Mouse (Mus musculus): ENCODE measurements around the gene Eif4e1b. TPM values are rescaled to one million over a fixed set of nuclear protein-coding genes. Genes with fewer than 3 reads are reported as not detected.

Eif4e1b gene
- polyA plus RNA-seq, 1 experiment from 2014 or later = not detected

DNA sequence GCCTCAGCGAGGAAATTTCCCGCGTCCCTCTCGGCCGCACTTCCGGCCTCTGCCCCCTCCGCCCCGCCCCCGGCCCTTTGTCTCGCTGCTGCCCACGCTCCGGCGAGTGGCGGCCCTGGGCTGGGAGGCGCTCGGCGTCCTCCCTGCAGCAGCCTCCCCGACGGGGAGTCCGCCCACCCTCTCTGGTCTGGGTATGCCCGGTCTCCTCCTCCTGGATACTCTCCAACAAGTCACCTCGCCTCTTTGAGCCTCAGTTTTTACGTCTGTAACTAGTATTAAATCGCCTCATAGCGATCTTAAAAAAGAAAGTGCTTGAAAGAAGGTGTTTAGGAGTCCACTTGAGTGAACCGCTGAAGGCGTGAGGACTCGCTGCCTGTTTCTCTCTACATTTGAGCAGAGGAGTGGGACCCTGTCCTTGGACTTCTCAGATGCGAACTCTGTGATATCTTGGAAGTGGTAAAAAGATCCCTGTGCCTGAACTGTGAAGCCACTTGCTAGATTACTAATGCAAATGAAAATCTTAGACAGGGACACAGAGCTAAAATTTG lies 33.9 kb upstream of the Eif4e1b start, which contains the start of gene Gprin1:
Gene Gprin1 (minus strand): TSS at position 11 of the 548 bp plus-strand sequence.
- WGBS = 2% methylated on average over 29 of the region's 29 CpGs
- peaks cover 5% of the 10 kb centered on the region for H3K4me1 ChIP-seq (ENCODE audit: insufficient read depth, low read length)
- no peak within 1 kb of the TSS for H3K9ac ChIP-seq (replicated peaks; ENCODE audit: low read length)
- H3K9me3 ChIP-seq (ENCODE audit: low read length) = no peaks in the 10 kb centered on the region
- H3K4me3 ChIP-seq (ENCODE audit: low read length) = peak within 1 kb of the TSS; percentile 57
- ATAC-seq (ENCODE audit: low FRiP score, low TSS enrichment) = 0 out of 2 replicates have a peak, but pooled peaks have one; percentile 29
- H3K27ac ChIP-seq (ENCODE audit: low read length) = no peak within 1 kb of the TSS
- peaks cover 42% of the 10 kb centered on the region for H3K27me3 ChIP-seq (ENCODE audit: insufficient read depth, low read length)
- peak within 1 kb of the TSS; percentile 95 for H3K4me2 ChIP-seq (replicated peaks; ENCODE audit: low read depth, low read length)
- no peaks in the 10 kb centered on the region for H3K36me3 ChIP-seq (ENCODE audit: insufficient read depth, low read length)

DNA sequence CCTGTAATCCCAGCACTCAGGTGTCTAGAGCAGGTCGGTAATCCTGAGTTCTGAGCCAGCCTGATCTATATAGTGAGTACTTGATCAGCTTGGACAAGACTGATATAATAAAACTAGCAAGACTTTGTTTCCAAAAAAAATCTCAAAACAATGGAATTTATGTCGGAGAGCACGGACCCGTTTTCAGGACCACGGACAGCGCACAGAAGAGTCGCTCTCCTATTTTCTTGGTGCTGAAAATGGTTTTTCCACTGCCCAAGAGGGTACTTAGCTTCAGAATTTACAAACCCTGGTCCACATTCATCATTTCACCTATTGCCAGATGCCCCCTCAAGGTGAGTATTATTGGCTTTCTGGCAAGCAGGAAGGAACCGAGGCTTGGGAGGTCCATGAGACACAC lies 33.1 kb upstream of the Eif4e1b start:
- H3K9ac ChIP-seq (replicated peaks; ENCODE audit: low read length) = no peak overlapping the region
- no peak overlapping the region for H3K4me2 ChIP-seq (replicated peaks; ENCODE audit: low read depth, low read length)
- H3K4me3 ChIP-seq (ENCODE audit: low read length) = no peak overlapping the region
- H3K27me3 ChIP-seq (ENCODE audit: insufficient read depth, low read length) = peaks cover 48% of the 10 kb centered on the region
- WGBS = 3% methylated on average over 8 of the region's 8 CpGs
- peaks cover 5% of the 10 kb centered on the region for H3K4me1 ChIP-seq (ENCODE audit: insufficient read depth, low read length)
- H3K9me3 ChIP-seq (ENCODE audit: low read length) = no peaks in the 10 kb centered on the region
- no peak overlapping the region for H3K27ac ChIP-seq (ENCODE audit: low read length)
- ATAC-seq (ENCODE audit: low FRiP score, low TSS enrichment) = no peak
- no peaks in the 10 kb centered on the region for H3K36me3 ChIP-seq (ENCODE audit: insufficient read depth, low read length)

DNA sequence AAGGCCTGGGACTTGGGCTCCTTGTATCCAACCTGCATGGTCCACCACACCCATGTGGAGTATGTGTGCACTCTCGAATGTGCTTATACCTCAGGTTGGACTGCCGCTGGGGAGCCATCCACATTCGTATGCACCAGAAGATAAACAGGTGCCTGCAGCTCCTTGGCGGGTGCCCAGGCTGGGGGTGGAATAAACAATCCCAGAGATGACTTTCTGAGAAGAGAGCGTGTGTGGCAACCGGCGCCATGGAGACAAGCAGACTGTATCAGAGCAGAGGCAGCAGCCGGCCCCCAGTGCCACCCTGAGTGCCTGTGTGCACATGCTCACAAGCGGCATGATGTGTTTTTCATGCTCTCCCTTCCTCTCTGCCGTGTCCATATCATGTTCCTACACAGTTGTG lies 31.1 kb upstream of the Eif4e1b start:
- H3K36me3 ChIP-seq (ENCODE audit: insufficient read depth, low read length) = no peaks in the 10 kb centered on the region
- H3K27me3 ChIP-seq (ENCODE audit: insufficient read depth, low read length) = peaks cover 47% of the 10 kb centered on the region
- no peak overlapping the region for H3K9ac ChIP-seq (replicated peaks; ENCODE audit: low read length)
- no peaks in the 10 kb centered on the region for H3K9me3 ChIP-seq (ENCODE audit: low read length)
- WGBS = 77% methylated on average over 10 of the region's 10 CpGs
- peaks cover 6% of the 10 kb centered on the region for H3K4me1 ChIP-seq (ENCODE audit: insufficient read depth, low read length)
- ATAC-seq (ENCODE audit: low FRiP score, low TSS enrichment) = no peak
- no peak overlapping the region for H3K27ac ChIP-seq (ENCODE audit: low read length)
- H3K4me2 ChIP-seq (replicated peaks; ENCODE audit: low read depth, low read length) = no peak overlapping the region
- H3K4me3 ChIP-seq (ENCODE audit: low read length) = no peak overlapping the region

DNA sequence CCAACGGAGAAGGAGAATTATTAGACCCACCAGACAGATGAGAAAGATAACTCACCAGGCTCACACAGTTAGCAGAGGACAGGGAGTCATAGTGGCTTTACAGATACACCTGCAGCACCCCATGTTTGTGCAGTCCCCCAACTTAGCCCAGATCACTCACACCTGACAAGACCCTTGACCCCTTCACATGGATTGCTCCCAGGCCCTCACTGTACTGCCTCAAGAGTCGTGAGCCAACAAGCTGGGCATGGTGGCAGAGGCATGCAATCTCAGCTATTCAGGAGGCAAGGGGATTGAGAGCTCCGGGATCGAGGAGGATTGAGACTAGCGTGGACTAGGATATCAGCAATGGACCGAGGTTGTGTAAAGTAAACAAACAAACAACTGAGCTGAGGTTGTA lies 30.1 kb upstream of the Eif4e1b start:
- H3K4me3 ChIP-seq (ENCODE audit: low read length) = no peak overlapping the region
- no peak for ATAC-seq (ENCODE audit: low FRiP score, low TSS enrichment)
- H3K9me3 ChIP-seq (ENCODE audit: low read length) = no peaks in the 10 kb centered on the region
- no peak overlapping the region for H3K4me2 ChIP-seq (replicated peaks; ENCODE audit: low read depth, low read length)
- no peaks in the 10 kb centered on the region for H3K36me3 ChIP-seq (ENCODE audit: insufficient read depth, low read length)
- peaks cover 16% of the 10 kb centered on the region for H3K4me1 ChIP-seq (ENCODE audit: insufficient read depth, low read length)
- no peak overlapping the region for H3K27ac ChIP-seq (ENCODE audit: low read length)
- peaks cover 40% of the 10 kb centered on the region for H3K27me3 ChIP-seq (ENCODE audit: insufficient read depth, low read length)
- WGBS = 62% methylated on average over 6 of the region's 6 CpGs
- no peak overlapping the region for H3K9ac ChIP-seq (replicated peaks; ENCODE audit: low read length)

DNA sequence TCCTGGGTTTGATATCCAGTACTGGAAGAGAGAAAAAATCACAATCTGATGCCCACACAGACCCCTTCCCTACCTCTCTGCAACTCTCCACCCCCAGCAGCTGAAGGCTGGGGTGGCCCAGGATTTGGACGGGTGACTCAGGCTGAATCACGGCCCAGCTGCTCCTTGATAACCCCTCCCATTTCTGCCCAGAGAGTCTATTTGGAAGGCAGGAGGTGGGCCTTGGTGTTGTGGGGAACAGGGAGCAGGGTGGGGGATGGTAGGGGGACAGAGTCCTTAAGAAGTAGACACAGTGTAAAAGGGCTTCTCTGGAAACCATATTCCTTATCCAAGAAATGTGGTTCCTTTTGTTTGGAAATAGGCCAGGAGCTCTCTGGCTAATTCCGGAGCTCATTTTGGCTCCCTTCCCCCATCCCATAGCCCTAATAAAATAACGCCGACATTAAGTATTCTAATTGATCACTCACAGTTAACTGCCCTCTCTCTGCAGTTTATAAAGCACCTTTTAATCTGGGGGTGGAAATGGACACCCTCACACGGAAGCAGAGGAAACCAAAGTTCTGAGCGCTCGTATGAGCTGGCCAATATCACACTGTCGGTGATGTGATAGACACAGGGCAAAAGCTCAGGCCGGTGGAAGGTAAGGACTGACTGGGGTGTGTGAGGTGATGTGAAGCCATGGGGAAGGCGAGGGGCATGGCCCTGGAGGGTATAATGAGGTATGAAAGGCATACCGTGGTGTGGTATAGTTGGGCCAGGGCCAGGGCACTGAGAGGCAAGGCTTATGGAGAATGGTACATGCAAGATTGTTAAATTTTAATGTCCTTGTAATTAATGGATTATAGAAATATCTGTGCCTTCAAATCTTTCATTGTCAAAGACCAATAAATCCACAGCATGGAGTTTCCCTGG lies 29.4 kb upstream of the Eif4e1b start:
- H3K36me3 ChIP-seq (ENCODE audit: insufficient read depth, low read length) = no peaks in the 10 kb centered on the region
- no peak overlapping the region for H3K4me2 ChIP-seq (replicated peaks; ENCODE audit: low read depth, low read length)
- 43% methylated on average over 12 of the region's 12 CpGs for WGBS
- no peak overlapping the region for H3K4me3 ChIP-seq (ENCODE audit: low read length)
- H3K27ac ChIP-seq (ENCODE audit: low read length) = no peak overlapping the region
- peaks cover 40% of the 10 kb centered on the region for H3K27me3 ChIP-seq (ENCODE audit: insufficient read depth, low read length)
- H3K9me3 ChIP-seq (ENCODE audit: low read length) = no peaks in the 10 kb centered on the region
- ATAC-seq (ENCODE audit: low FRiP score, low TSS enrichment) = no peak
- peaks cover 21% of the 10 kb centered on the region for H3K4me1 ChIP-seq (ENCODE audit: insufficient read depth, low read length)
- no peak overlapping the region for H3K9ac ChIP-seq (replicated peaks; ENCODE audit: low read length)

DNA sequence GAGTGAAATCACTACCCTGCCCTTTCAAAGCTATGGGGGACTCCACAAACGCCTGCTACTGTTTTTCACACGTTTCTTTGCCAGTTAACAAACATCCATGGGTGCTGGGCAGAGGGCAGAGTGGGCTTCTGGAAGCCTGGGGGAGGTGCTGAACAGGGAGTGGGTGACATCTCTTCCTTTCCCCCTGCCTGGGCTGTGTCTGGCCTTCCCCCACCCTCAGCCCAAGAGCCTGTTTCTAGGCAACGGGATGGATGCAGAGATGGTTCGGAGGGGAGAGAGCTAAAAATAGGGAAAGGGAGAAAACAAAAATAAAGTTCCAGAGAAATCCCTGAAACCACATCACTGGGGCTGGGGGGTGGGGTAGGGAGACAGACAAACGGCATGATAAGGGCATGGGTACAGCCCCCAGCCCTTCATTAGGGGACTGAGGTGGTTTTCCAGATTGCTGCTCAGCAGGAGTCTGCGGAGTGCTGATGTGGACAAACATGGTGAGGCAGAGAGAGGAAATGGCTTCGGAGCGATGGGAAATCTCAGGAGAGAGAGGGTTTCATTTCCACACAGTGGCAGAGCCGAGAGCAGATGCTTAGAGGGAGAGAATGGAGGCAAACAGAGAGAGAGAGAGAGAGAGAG lies 28.5 kb upstream of the Eif4e1b start:
- no peak for ATAC-seq (ENCODE audit: low FRiP score, low TSS enrichment)
- 35% methylated on average over 9 of the region's 9 CpGs for WGBS

DNA sequence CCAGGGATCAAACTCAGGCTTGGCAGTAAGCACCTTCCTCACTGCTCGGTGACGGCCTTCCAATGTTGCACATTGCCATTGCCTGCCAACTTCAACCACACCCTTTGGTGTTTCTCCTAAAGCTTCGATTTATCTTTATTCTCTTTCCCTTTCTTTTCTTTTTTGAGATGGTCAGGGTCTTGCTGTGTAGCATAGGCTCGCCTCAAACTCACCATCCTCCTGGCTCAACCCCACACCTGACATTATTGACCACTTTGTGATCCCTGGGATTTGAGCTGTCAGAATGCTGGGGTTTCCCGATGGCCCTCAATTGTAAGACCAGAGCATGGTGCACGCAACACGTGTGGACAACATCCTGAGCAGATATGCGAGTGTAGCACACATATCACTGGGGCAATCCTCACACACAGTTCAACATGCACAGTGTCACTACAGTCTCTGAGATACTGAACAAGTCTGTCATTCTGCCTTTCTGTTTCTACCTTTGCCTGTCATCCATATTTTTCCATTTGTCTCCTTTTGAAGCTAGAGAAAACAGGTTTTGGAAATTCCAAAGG lies 27.6 kb upstream of the Eif4e1b start:
- Histone ChIP-seq H3K27me3 (ENCODE audit: insufficient read depth, low read length) (peaks cover 41% of the 10 kb centered on the region), H3K4me3 (ENCODE audit: low read length) (no peak overlapping the region), H3K27ac (ENCODE audit: low read length) (no peak overlapping the region), H3K9ac (replicated peaks; ENCODE audit: low read length) (no peak overlapping the region), H3K9me3 (ENCODE audit: low read length) (no peaks in the 10 kb centered on the region), H3K4me1 (ENCODE audit: insufficient read depth, low read length) (peaks cover 16% of the 10 kb centered on the region), H3K36me3 (ENCODE audit: insufficient read depth, low read length) (no peaks in the 10 kb centered on the region), H3K4me2 (replicated peaks; ENCODE audit: low read depth, low read length) (no peak overlapping the region)
- 88% methylated on average over 8 of the region's 8 CpGs for WGBS
- no peak for ATAC-seq (ENCODE audit: low FRiP score, low TSS enrichment)

More for the DNA sequence above, 28.5 kb upstream of the Eif4e1b start:
- Histone ChIP-seq H3K4me3 (ENCODE audit: low read length) (no peak overlapping the region), H3K36me3 (ENCODE audit: insufficient read depth, low read length) (no peaks in the 10 kb centered on the region), H3K27ac (ENCODE audit: low read length) (no peak overlapping the region), H3K9me3 (ENCODE audit: low read length) (no peaks in the 10 kb centered on the region), H3K4me1 (ENCODE audit: insufficient read depth, low read length) (peaks cover 16% of the 10 kb centered on the region), H3K9ac (replicated peaks; ENCODE audit: low read length) (no peak overlapping the region), H3K27me3 (ENCODE audit: insufficient read depth, low read length) (peaks cover 40% of the 10 kb centered on the region), H3K4me2 (replicated peaks; ENCODE audit: low read depth, low read length) (no peak overlapping the region)

DNA sequence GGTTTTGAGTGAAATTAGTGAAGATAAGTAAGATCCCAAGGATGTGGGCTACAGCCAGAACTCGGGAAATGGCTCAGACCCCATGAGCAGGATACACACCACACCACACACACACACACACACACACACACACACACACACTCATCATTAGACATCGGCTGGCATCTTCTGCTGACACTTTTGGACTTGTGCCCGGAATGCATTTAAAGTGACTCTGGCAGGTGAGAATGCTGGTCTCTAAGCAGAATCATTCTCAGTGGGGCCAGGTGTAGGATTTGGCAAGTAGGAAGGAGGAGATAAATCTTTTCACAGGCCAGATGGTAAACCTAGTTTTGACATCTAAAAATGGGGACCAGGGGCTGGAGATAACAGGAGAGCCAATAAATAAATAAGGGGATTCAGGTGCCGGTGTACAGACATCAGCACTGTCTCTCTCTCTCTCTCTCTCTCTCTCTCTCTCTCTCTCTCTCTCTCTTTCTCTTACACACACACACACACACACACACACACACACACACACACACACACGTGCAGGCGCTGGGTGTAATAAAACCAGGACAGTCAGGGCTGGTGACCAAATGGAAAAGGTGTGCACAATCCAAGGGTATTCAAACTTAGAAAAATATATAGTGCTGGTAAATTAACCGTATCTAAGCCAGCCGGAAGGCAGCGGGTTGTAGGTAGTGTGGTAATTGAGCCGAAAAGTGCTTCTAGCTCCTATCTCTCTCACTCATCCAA lies 26.5 kb upstream of the Eif4e1b start:
- no peak overlapping the region for H3K27ac ChIP-seq (ENCODE audit: low read length)
- WGBS = 39% methylated on average over 10 of the region's 10 CpGs

DNA sequence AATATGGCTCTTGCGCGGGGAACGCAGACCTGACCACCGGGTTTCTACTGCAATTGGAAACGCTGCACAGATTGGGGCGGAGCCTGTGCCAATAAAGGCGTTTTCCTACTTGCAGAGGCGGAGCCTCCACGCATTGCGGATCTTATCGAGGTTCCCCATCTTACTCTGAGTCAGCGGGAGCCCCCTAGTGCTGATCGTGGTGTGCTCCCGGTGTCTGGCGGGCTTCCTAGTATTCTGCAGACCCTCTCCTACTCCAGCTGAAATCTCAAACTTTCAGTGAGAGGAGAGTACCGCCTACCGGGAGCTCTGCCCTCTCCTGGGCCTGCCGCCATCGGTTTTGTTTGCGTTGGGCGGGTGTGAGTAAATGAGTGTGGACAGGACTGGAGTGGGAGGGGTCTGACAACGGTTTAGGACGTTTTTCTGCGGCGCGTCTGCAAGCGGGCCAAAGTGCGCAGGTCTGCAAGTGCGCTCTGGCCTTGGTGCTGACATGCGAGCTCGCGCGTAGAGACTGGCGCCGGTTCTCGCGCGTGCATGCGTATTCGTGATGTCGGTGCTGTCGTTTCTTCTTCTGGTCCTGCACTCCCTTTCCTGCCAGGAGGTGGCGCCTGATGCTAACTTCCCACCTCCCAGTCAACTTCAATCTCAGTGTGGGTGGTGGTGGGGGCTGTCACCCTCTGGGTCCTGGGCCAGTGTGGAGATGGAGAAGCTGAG lies 25.6 kb upstream of the Eif4e1b start:
- WGBS = 0% methylated on average over 43 of the region's 43 CpGs
- Histone ChIP-seq H3K9ac (replicated peaks; ENCODE audit: low read length) (no peak overlapping the region), H3K9me3 (ENCODE audit: low read length) (no peaks in the 10 kb centered on the region), H3K27me3 (ENCODE audit: insufficient read depth, low read length) (peaks cover 52% of the 10 kb centered on the region), H3K4me2 (replicated peaks; ENCODE audit: low read depth, low read length) (peak overlapping the region; percentile 58), H3K4me3 (ENCODE audit: low read length) (peak overlapping the region; percentile 46), H3K27ac (ENCODE audit: low read length) (peak overlapping the region; percentile 34; the same call in 1 of the 2 replicates), H3K4me1 (ENCODE audit: insufficient read depth, low read length) (peaks cover 16% of the 10 kb centered on the region), H3K36me3 (ENCODE audit: insufficient read depth, low read length) (no peaks in the 10 kb centered on the region)
- ATAC-seq (ENCODE audit: low FRiP score, low TSS enrichment) = peak; percentile 87

More for the DNA sequence above, 26.5 kb upstream of the Eif4e1b start:
- H3K4me2 ChIP-seq (replicated peaks; ENCODE audit: low read depth, low read length) = peak overlapping the region; percentile 58
- H3K36me3 ChIP-seq (ENCODE audit: insufficient read depth, low read length) = no peaks in the 10 kb centered on the region
- H3K27me3 ChIP-seq (ENCODE audit: insufficient read depth, low read length) = peaks cover 45% of the 10 kb centered on the region
- peak overlapping the region; percentile 46 for H3K4me3 ChIP-seq (ENCODE audit: low read length)
- peaks cover 16% of the 10 kb centered on the region for H3K4me1 ChIP-seq (ENCODE audit: insufficient read depth, low read length)
- no peaks in the 10 kb centered on the region for H3K9me3 ChIP-seq (ENCODE audit: low read length)
- H3K9ac ChIP-seq (replicated peaks; ENCODE audit: low read length) = no peak overlapping the region
- ATAC-seq (ENCODE audit: low FRiP score, low TSS enrichment) = no peak

All from kidney, embryonic 16.5 days (tissue).